8 mouse cellular contexts compared by ENCODE assay signal in genomic region chr7:110164103-110164681, GRCm38 (mm10). TPM values are rescaled to one million over a fixed set of nuclear protein-coding genes. Genes with fewer than 3 reads are reported as not detected.
DNase-seq lines count a peak whose midpoint lies in the region; ATAC-seq and TF ChIP-seq lines count a peak whose summit lies in the region.

No protein-coding gene starts in this region.

- H3K27ac ChIP-seq in MEL (ENCODE audit: control insufficient read depth, low read depth, low read length), result peak overlapping the region; percentile 96
- H3K27ac ChIP-seq in cerebellum, adult 2 months (ENCODE audit: insufficient read depth, low read length), result no peak overlapping the region
- peak overlapping the region; percentile 90 for H3K27ac ChIP-seq in forebrain, postnatal 0 days (ENCODE audit: low read depth, low read length)
- peak overlapping the region; percentile 94 for H3K27ac ChIP-seq in lung, embryonic 15.5 days

- H3K4me3 ChIP-seq in MEL (ENCODE audit: control insufficient read depth in 1 of 2, insufficient read depth in 1 of 2, low read depth in 2 of 2, low read length in 2 of 2), result peak overlapping the region; percentile 72 to 81
- H3K4me3 ChIP-seq in cerebellum, adult 2 months (replicated peaks; ENCODE audit: insufficient read depth, low read depth, low read length), result peak overlapping the region; percentile 82
- H3K4me3 ChIP-seq in forebrain, postnatal 0 days (ENCODE audit: low read depth, low read length), result peak overlapping the region; percentile 63
- H3K4me3 ChIP-seq in lung, embryonic 15.5 days, result peak overlapping the region; percentile 52

- H3K79me2 ChIP-seq in MEL (ENCODE audit: control insufficient read depth, insufficient read depth, low read length, poor library complexity), result peaks cover 4% of the 10 kb centered on the region; the same call in 1 of the 2 replicates

- under 1% methylated on average over 24 of the region's 24 CpGs for WGBS in cerebellum, adult 2 months
- WGBS in forebrain, postnatal 0 days, result under 1% methylated on average over 24 of the region's 24 CpGs
- 0% methylated on average over 24 of the region's 24 CpGs for WGBS in lung, embryonic 15.5 days

- peak overlapping the region; percentile 85 for H3K4me2 ChIP-seq in forebrain, postnatal 0 days (ENCODE audit: low read depth)
- H3K4me2 ChIP-seq in lung, embryonic 15.5 days, result peak overlapping the region; percentile 93

- peak; percentile 8 to 67; a peak in 2 of 4 replicates for TF ChIP-seq POLR2A in MEL (IDR thresholded peaks at IDR 0.05; ENCODE audit: control insufficient read depth in 1 of 2, insufficient read depth in 1 of 2, low read depth in 1 of 2, low read length in 2 of 2, poor library complexity in 1 of 2)
- TF ChIP-seq POLR2A in cerebellum, adult 2 months (IDR thresholded peaks at IDR 0.05; ENCODE audit: borderline replicate concordance, insufficient read depth, low read length), result no peak

- DNase-seq in MEL (ENCODE audit: low read depth, low spot score), result peak; percentile 95
- DNase-seq in cerebellum, adult 2 months, result peak; percentile 59 to 62
- peak; percentile 86 for DNase-seq in forebrain, postnatal 0 days
- peak; percentile 94 for DNase-seq in heart, postnatal 4 days
- DNase-seq in layer of hippocampus, adult 8-10 months (ENCODE audit: low spot score in 2 of 2), result peak; percentile 61 to 74
- peak; percentile 73 for DNase-seq in ovary, adult 18-20 months (ENCODE audit: low spot score)
- peak; percentile 85 for DNase-seq in thymus, postnatal 0 days (ENCODE audit: low spot score)

- peaks cover 0 to 11% of the 10 kb centered on the region in 2 experiments; a peak in 2 of 4 replicates for H3K36me3 ChIP-seq in MEL (ENCODE audit: control insufficient read depth in 1 of 2, insufficient read depth in 2 of 2, low read length in 2 of 2)
- H3K36me3 ChIP-seq in forebrain, postnatal 0 days (ENCODE audit: insufficient read depth), result no peaks in the 10 kb centered on the region
- H3K36me3 ChIP-seq in lung, embryonic 15.5 days, result no peaks in the 10 kb centered on the region

- TF ChIP-seq RAD21 in MEL (IDR thresholded peaks at IDR 0.05; ENCODE audit: low read depth, low read length), result peak; percentile 69

- no peaks in the 10 kb centered on the region for H3K27me3 ChIP-seq in MEL (ENCODE audit: control insufficient read depth in 1 of 2, insufficient read depth in 2 of 2, low read length in 2 of 2)
- H3K27me3 ChIP-seq in cerebellum, adult 2 months (ENCODE audit: control insufficient read depth, insufficient read depth, low read length), result no peaks in the 10 kb centered on the region
- no peaks in the 10 kb centered on the region for H3K27me3 ChIP-seq in forebrain, postnatal 0 days (ENCODE audit: insufficient read depth, low read length)
- H3K27me3 ChIP-seq in lung, embryonic 15.5 days, result no peaks in the 10 kb centered on the region

- peak; percentile 85 for ATAC-seq in forebrain, postnatal 0 days
- peak; percentile 88 for ATAC-seq in lung, embryonic 15.5 days (ENCODE audit: borderline replicate concordance, extremely low read depth, low FRiP score, low TSS enrichment)

- peak; percentile 64 to 86 (median 84) for TF ChIP-seq CTCF in MEL (IDR thresholded peaks at IDR 0.05 in 2 of 3, conservative IDR thresholded peaks at IDR 0.05 in 1 of 3; ENCODE audit: control insufficient read depth in 1 of 3, insufficient read depth in 1 of 3, low read depth in 2 of 3, low read length in 3 of 3, poor library complexity in 1 of 3, severe bottlenecking in 1 of 3)
- peak; percentile 44; the same call in 1 of the 2 replicates for TF ChIP-seq CTCF in cerebellum, adult 2 months (IDR thresholded peaks at IDR 0.05; ENCODE audit: borderline replicate concordance, insufficient read depth, low read depth, low read length)
- peak; percentile 75 for TF ChIP-seq CTCF in forebrain, postnatal 0 days (IDR thresholded peaks at IDR 0.05; ENCODE audit: low read depth)

- H3K9ac ChIP-seq in MEL (ENCODE audit: control insufficient read depth, low read depth, low read length, poor library complexity, severe bottlenecking), result peak overlapping the region; percentile 84
- H3K9ac ChIP-seq in forebrain, postnatal 0 days, result peak overlapping the region; percentile 75
- peak overlapping the region; percentile 52 for H3K9ac ChIP-seq in lung, embryonic 15.5 days

- TF ChIP-seq EP300 in MEL (IDR thresholded peaks at IDR 0.05; ENCODE audit: low read depth in 1 of 2, low read length in 2 of 2), result peak; percentile 74 to 95

- H3K4me1 ChIP-seq in MEL (ENCODE audit: control insufficient read depth in 1 of 2, insufficient read depth in 2 of 2, low read length in 2 of 2), result peaks cover 3 to 6% of the 10 kb centered on the region in 2 experiments; a peak in 3 of 4 replicates
- H3K4me1 ChIP-seq in cerebellum, adult 2 months (ENCODE audit: control insufficient read depth, insufficient read depth, low read length), result no peaks in the 10 kb centered on the region
- H3K4me1 ChIP-seq in forebrain, postnatal 0 days (ENCODE audit: insufficient read depth), result no peaks in the 10 kb centered on the region
- H3K4me1 ChIP-seq in lung, embryonic 15.5 days, result 0 out of 2 replicates have a peak, but pooled peaks cover 4% of the 10 kb centered on the region

- no peaks in the 10 kb centered on the region for H3K9me3 ChIP-seq in MEL (replicated peaks; ENCODE audit: insufficient read depth, low read length)
- H3K9me3 ChIP-seq in forebrain, postnatal 0 days (ENCODE audit: low read length), result no peaks in the 10 kb centered on the region
- H3K9me3 ChIP-seq in lung, embryonic 15.5 days, result no peaks in the 10 kb centered on the region

TF ChIP-seq in MEL, 35 proteins besides CTCF, POLR2A, EP300 and RAD21 (continues in another document):
- peak; percentile 78 for TF ChIP-seq TBP (IDR thresholded peaks at IDR 0.05; ENCODE audit: low read depth, low read length)
- TF ChIP-seq SMC3 (IDR thresholded peaks at IDR 0.05; ENCODE audit: low read depth, low read length), result peak; percentile 75
- TF ChIP-seq RCOR1 (IDR thresholded peaks at IDR 0.05; ENCODE audit: low read depth, low read length), result no peak
- TF ChIP-seq ZMIZ1 (IDR thresholded peaks at IDR 0.05; ENCODE audit: low read depth, low read length), result no peak
- no peak for TF ChIP-seq CHD2 (IDR thresholded peaks at IDR 0.05; ENCODE audit: low read length)
- peak; percentile 71; the same call in 1 of the 2 replicates for TF ChIP-seq HCFC1 (IDR thresholded peaks at IDR 0.05; ENCODE audit: low read depth, low read length)
- no peak for TF ChIP-seq USF2 (IDR thresholded peaks at IDR 0.05; ENCODE audit: borderline replicate concordance in 1 of 2, insufficient read depth in 1 of 2, low read depth in 1 of 2, low read length in 2 of 2)
- no peak for TF ChIP-seq ZKSCAN1 (IDR thresholded peaks at IDR 0.05; ENCODE audit: low read depth, low read length)
- TF ChIP-seq MAZ (IDR thresholded peaks at IDR 0.05; ENCODE audit: low read depth, low read length), result 0 out of 2 replicates have a peak, but pooled peaks have one; percentile 37
- no peak for TF ChIP-seq KAT2A (conservative IDR thresholded peaks at IDR 0.05; ENCODE audit: low read depth, low read length)
- TF ChIP-seq BHLHE40 (IDR thresholded peaks at IDR 0.05; ENCODE audit: borderline replicate concordance, low read depth, low read length), result peak; percentile 65; the same call in 1 of the 2 replicates
- TF ChIP-seq MAX (IDR thresholded peaks at IDR 0.05; ENCODE audit: low read length), result peak; percentile 98
- TF ChIP-seq MEF2A (IDR thresholded peaks at IDR 0.05; ENCODE audit: extremely low read depth, insufficient replicate concordance, low read depth, low read length, poor library complexity, severe bottlenecking), result peak; percentile 100
- TF ChIP-seq JUND (IDR thresholded peaks at IDR 0.05; ENCODE audit: low read depth, low read length), result no peak
- TF ChIP-seq MAFK (IDR thresholded peaks at IDR 0.05; ENCODE audit: borderline replicate concordance, low read depth, low read length), result peak; percentile 74; the same call in 1 of the 2 replicates
- peak; percentile 75 for TF ChIP-seq NELFE (IDR thresholded peaks at IDR 0.05; ENCODE audit: low read depth, low read length)
- TF ChIP-seq MYB (IDR thresholded peaks at IDR 0.05; ENCODE audit: low read depth, low read length), result peak; percentile 92
- TF ChIP-seq E2F4 (IDR thresholded peaks at IDR 0.05; ENCODE audit: borderline replicate concordance, low read depth, low read length), result no peak; the same call in 1 of the 2 replicates
- peak; percentile 87 for TF ChIP-seq GATA1 (IDR thresholded peaks at IDR 0.05; ENCODE audit: low read depth, low read length)
- no peak for TF ChIP-seq POLR2AphosphoS2 (IDR thresholded peaks at IDR 0.05; ENCODE audit: low read length)
- TF ChIP-seq MXI1 (IDR thresholded peaks at IDR 0.05; ENCODE audit: low read depth, low read length), result peak; percentile 100
- no peak for TF ChIP-seq UBTF (IDR thresholded peaks at IDR 0.05; ENCODE audit: borderline replicate concordance, insufficient read depth, low read depth, low read length)

RNA-seq across cellular contexts. Expression of gene Wee1, which starts 42.3 kb away (rescaled TPM):
- 9.3 and 10.8 TPM in 2 replicates for total RNA-seq in MEL (2012; rRNA removed)
- polyA plus RNA-seq in MEL (2012; ENCODE audit: insufficient read depth in 1 of 2, insufficient read length in 2 of 2, low read depth in 1 of 2, low replicate concordance in 2 of 2, missing spikeins in 1 of 2), result 10 to 100 TPM in 1 of 2 experiments, not detected in 1; 23.0 TPM
- polyA plus RNA-seq in cerebellum, adult 2 months (2012; rRNA removed), result 15.9 and 16.9 TPM in 2 replicates
- 3.1 and 5.8 TPM in 2 replicates for total RNA-seq in forebrain, postnatal 0 days (2014; rRNA removed)
- polyA plus RNA-seq in forebrain, postnatal 0 days (2015; fragmentation: Nextera tagmentation; extraction: Ambion mirVana), result 3.3 and 4.4 TPM in 2 replicates
- total RNA-seq in heart, postnatal 4 days (2021), result 10 to 100 TPM; 42.5 to 45.8 TPM
- 10 to 100 TPM; 16.4 to 23.0 (median 20.2) TPM for total RNA-seq in layer of hippocampus, adult 8-10 months (2022)
- polyA plus RNA-seq in lung, embryonic 15.5 days (2015; fragmentation: Nextera tagmentation; extraction: Ambion mirVana), result 31.4 and 32.9 TPM in 2 replicates
- 15.9 and 17.0 TPM in 2 replicates for polyA plus RNA-seq in thymus, postnatal 0 days (2015; fragmentation: Nextera tagmentation; extraction: Ambion mirVana)

RNA-seq across cellular contexts. Expression of gene Swap70, which starts 57.3 kb away (rescaled TPM):
- 18.3 and 22.3 TPM in 2 replicates for total RNA-seq in MEL (2012; rRNA removed)
- polyA plus RNA-seq in MEL (2012; ENCODE audit: insufficient read depth in 1 of 2, insufficient read length in 2 of 2, low read depth in 1 of 2, low replicate concordance in 2 of 2, missing spikeins in 1 of 2), result 10 to 100 TPM in 1 of 2 experiments, not detected in 1; 23.3 TPM
- 5.2 and 5.4 TPM in 2 replicates for polyA plus RNA-seq in cerebellum, adult 2 months (2012; rRNA removed)
- total RNA-seq in forebrain, postnatal 0 days (2014; rRNA removed), result 10.1 and 12.2 TPM in 2 replicates
- polyA plus RNA-seq in forebrain, postnatal 0 days (2015; fragmentation: Nextera tagmentation; extraction: Ambion mirVana), result 5.8 and 7.1 TPM in 2 replicates
- total RNA-seq in heart, postnatal 4 days (2021), result 10 to 100 TPM; 23.2 to 24.1 TPM
- total RNA-seq in layer of hippocampus, adult 8-10 months (2022), result 10 to 100 TPM; 10.5 to 13.3 (median 11.8) TPM
- 35.4 and 36.1 TPM in 2 replicates for polyA plus RNA-seq in lung, embryonic 15.5 days (2015; fragmentation: Nextera tagmentation; extraction: Ambion mirVana)
- polyA plus RNA-seq in thymus, postnatal 0 days (2015; fragmentation: Nextera tagmentation; extraction: Ambion mirVana), result 24.7 and 25.5 TPM in 2 replicates
